In genomic region chr2:33355558-33355957, GRCm38 (mm10) we compare ENCODE assay signal across 8 mouse cellular contexts. TPM values are rescaled to one million over a fixed set of nuclear protein-coding genes. Genes with fewer than 3 reads are reported as not detected.
DNase-seq lines count a peak whose midpoint lies in the region; ATAC-seq and TF ChIP-seq lines count a peak whose summit lies in the region.
"Had no signal": no experiment of that assay in that cellular context is flagged by ENCODE, and none has a peak within 500 bp of the region (broad histone marks: within the 10 kb centered on the region; RNA-seq: fewer than 3 reads in every experiment).

No protein-coding gene starts in this region.

- no peak overlapping the region for H3K9ac ChIP-seq in liver, adult 2 months (ENCODE audit: low read depth, low read length)
- no peak overlapping the region for H3K9ac ChIP-seq in liver, postnatal 0 days (replicated peaks)
- H3K9ac ChIP-seq: liver, embryonic 13.5 days had no signal

- peak; percentile 45 for DNase-seq in liver, adult 2 months (ENCODE audit: extremely low read depth, low read depth, low spot score)
- no peak for DNase-seq in liver, postnatal 0 days
- DNase-seq in cerebellum, adult 8-10 months, result peak; percentile 81
- DNase-seq in gastrocnemius, postnatal 14 days, result peak; percentile 52
- peak; percentile 98 for DNase-seq in left cerebral cortex, postnatal 4 days
- no peak for DNase-seq in thymus, postnatal 10 days (ENCODE audit: low spot score in 2 of 2)
- DNase-seq in urinary bladder, adult 2 months (ENCODE audit: low spot score), result no peak
- DNase-seq: liver, embryonic 13.5 days had no signal

- H3K4me1 ChIP-seq in liver, adult 2 months (ENCODE audit: control insufficient read depth, insufficient read depth, low read length), result peaks cover 3% of the 10 kb centered on the region
- peaks cover 6% of the 10 kb centered on the region for H3K4me1 ChIP-seq in liver, postnatal 0 days (ENCODE audit: insufficient read depth)
- H3K4me1 ChIP-seq: liver, embryonic 13.5 days had no signal

- no peaks in the 10 kb centered on the region for H3K9me3 ChIP-seq in liver, postnatal 0 days (ENCODE audit: low read length)
- H3K9me3 ChIP-seq: liver, embryonic 13.5 days had no signal

- WGBS in liver, adult 2 months, result 58% methylated on average over 6 of the region's 6 CpGs
- 85% methylated on average over 6 of the region's 6 CpGs for WGBS in liver, postnatal 0 days (ENCODE audit: insufficient replicate concordance)

- no peak for TF ChIP-seq EP300 in liver, postnatal 0 days (IDR thresholded peaks at IDR 0.05; ENCODE audit: low read depth)

- no peak overlapping the region for H3K4me3 ChIP-seq in liver, adult 2 months (ENCODE audit: insufficient read depth, low read depth, low read length)
- no peak overlapping the region for H3K4me3 ChIP-seq in liver, postnatal 0 days (ENCODE audit: low read depth, low read length)
- H3K4me3 ChIP-seq: liver, embryonic 13.5 days had no signal

- H3K79me2 ChIP-seq in liver, adult 2 months (ENCODE audit: control insufficient read depth, insufficient read depth, low read length), result peaks cover 12% of the 10 kb centered on the region; the same call in 1 of the 2 replicates

- no peak for TF ChIP-seq CTCF in liver, adult 2 months (IDR thresholded peaks at IDR 0.05; ENCODE audit: low read depth, low read length)
- no peak for TF ChIP-seq CTCF in liver, postnatal 0 days (IDR thresholded peaks at IDR 0.05; ENCODE audit: low read depth)

- H3K36me3 ChIP-seq in liver, adult 2 months (ENCODE audit: control insufficient read depth, insufficient read depth, low read length), result no peaks in the 10 kb centered on the region
- no peaks in the 10 kb centered on the region for H3K36me3 ChIP-seq in liver, postnatal 0 days (replicated peaks; ENCODE audit: insufficient read depth, low read length)
- H3K36me3 ChIP-seq: liver, embryonic 13.5 days had no signal

- no peak for ATAC-seq in liver, postnatal 0 days

- intact Hi-C loops in gastrocnemius, postnatal 14 days (cut with DNase I; ENCODE audit: low total_unique reads), result no loop called here
- intact Hi-C loops in left cerebral cortex, postnatal 4 days (cut with DNase I), result no loop called here

- no peaks in the 10 kb centered on the region for H3K27me3 ChIP-seq in liver, adult 2 months (ENCODE audit: control insufficient read depth, insufficient read depth, low read length)
- no peaks in the 10 kb centered on the region for H3K27me3 ChIP-seq in liver, postnatal 0 days (ENCODE audit: insufficient read depth, low read length)
- H3K27me3 ChIP-seq: liver, embryonic 13.5 days had no signal

- H3K4me2 ChIP-seq in liver, postnatal 0 days (ENCODE audit: low read depth, low read length), result no peak overlapping the region
- H3K4me2 ChIP-seq: liver, embryonic 13.5 days had no signal

- TF ChIP-seq POLR2A in liver, adult 2 months (IDR thresholded peaks at IDR 0.05; ENCODE audit: extremely low read depth, insufficient read depth, low read length), result no peak

- no peak overlapping the region for H3K27ac ChIP-seq in liver, adult 2 months (replicated peaks; ENCODE audit: insufficient read depth, low read depth, low read length)
- H3K27ac ChIP-seq in liver, postnatal 0 days (ENCODE audit: low read depth), result no peak overlapping the region
- H3K27ac ChIP-seq: liver, embryonic 13.5 days had no signal

RNA-seq across cellular contexts. Expression of gene Ralgps1, which starts 15.7 kb away (rescaled TPM):
- 2.6 and 3.6 TPM in 2 replicates for total RNA-seq in liver, adult 2 months (2014; rRNA removed)
- polyA plus RNA-seq in liver, adult 2 months (2012; rRNA removed), result 2.7 and 3.3 TPM in 2 replicates
- polyA plus RNA-seq in liver, postnatal 0 days (2015; fragmentation: Nextera tagmentation; extraction: Ambion mirVana), result 0.51 and 0.83 TPM in 2 replicates
- total RNA-seq in gastrocnemius, postnatal 14 days (2021), result 1 to 10 TPM; 2.7 to 3.3 TPM
- 100 to 1,000 TPM; 117 to 123 TPM for total RNA-seq in left cerebral cortex, postnatal 4 days (2021)
- 8.2 and 8.4 TPM in 2 replicates for polyA plus RNA-seq in urinary bladder, adult 2 months (2012; rRNA removed)

Comparison
In these comparisons a context has a peak if more than half of its experiments do, and no peak if none do; other contexts are left out.
1. DNase-seq: peak in liver, adult 2 months (single experiment), cerebellum, adult 8-10 months (single experiment), gastrocnemius, postnatal 14 days (single experiment) and left cerebral cortex, postnatal 4 days (single experiment); none in liver, postnatal 0 days (single experiment), thymus, postnatal 10 days (0 of 2) and urinary bladder, adult 2 months (single experiment).
2. RNA of gene Ralgps1, which starts 15.7 kb away (total RNA-seq): 117 to 123 TPM in left cerebral cortex, postnatal 4 days; 2.7 to 3.3 TPM in gastrocnemius, postnatal 14 days and 2.6 to 3.6 TPM in liver, adult 2 months; every median in the first group is over 10 times any median in the second.